Mouse (Mus musculus): ENCODE data around the gene A930018P22Rik.

GRCm38 (mm10) chr2:104096256-104096655 is 26.3 kb upstream of the A930018P22Rik start:
- TF ChIP-seq CTCF (IDR thresholded peaks at IDR 0.05; ENCODE audit: low read depth) (no peak), EP300 (optimal IDR thresholded peaks at IDR 0.05) (no peak)
